Mouse (Mus musculus) heart, postnatal 0 days (tissue): ENCODE results near the gene Ano5.

ENCODE experiments used
- CTCF ChIP-seq: IDR thresholded peaks from 2 replicates; pipeline ENCODE4 v1.5.1; 2016; ENCODE audit warnings: antibody characterized with exemption, control low read depth, low read depth
- EP300 ChIP-seq: IDR thresholded peaks from 2 replicates; pipeline ENCODE4 v1.6.1; 2016; ENCODE audit warnings: antibody characterized with exemption, low read depth

- TF ChIP-seq CTCF, result peak; percentile 47
- TF ChIP-seq EP300, result no peak
Observed at GRCm38 (mm10) chr7:51617941-51618340, 107.1 kb downstream of the Ano5 start.
